Mouse (Mus musculus): ENCODE results near the gene Foxa1. TPM values are rescaled to one million over a fixed set of nuclear protein-coding genes. Genes with fewer than 3 reads are reported as not detected.

Foxa1 gene
- polyA plus RNA-seq, 1 experiment from 2014 or later = 2.1 TPM

GRCm38 (mm10) chr12:57550181-57550808 is 3.6 kb upstream of the Foxa1 start:
- no peaks in the 10 kb centered on the region for H3K9me3 ChIP-seq (ENCODE audit: control insufficient read depth, low read length)
- H3K9ac ChIP-seq (ENCODE audit: low read depth, low read length) = no peak overlapping the region
- H3K27ac ChIP-seq (ENCODE audit: low read depth, low read length) = no peak overlapping the region
- peaks cover 95% of the 10 kb centered on the region for H3K27me3 ChIP-seq (ENCODE audit: control insufficient read depth, insufficient read depth, low read length)
- ATAC-seq (ENCODE audit: low FRiP score) (no peak), DNase-seq (ENCODE audit: low spot score) (peak; percentile 54)
- WGBS = 2% methylated on average over 31 of the region's 31 CpGs
- H3K4me2 ChIP-seq (replicated peaks; ENCODE audit: low read depth, low read length) = no peak overlapping the region
- no peaks in the 10 kb centered on the region for H3K36me3 ChIP-seq (ENCODE audit: control insufficient read depth, insufficient read depth, low read length)
- no peak overlapping the region for H3K4me3 ChIP-seq (ENCODE audit: low read depth, low read length)
- peaks cover 8% of the 10 kb centered on the region for H3K4me1 ChIP-seq (replicated peaks; ENCODE audit: control insufficient read depth, insufficient read depth, low read length)

- DNase-seq (ENCODE audit: low spot score) (peak; percentile 42), ATAC-seq (ENCODE audit: low FRiP score) (no peak)
- Histone ChIP-seq H3K36me3 (ENCODE audit: control insufficient read depth, insufficient read depth, low read length) (no peaks in the 10 kb centered on the region), H3K4me2 (replicated peaks; ENCODE audit: low read depth, low read length) (no peak overlapping the region), H3K9ac (ENCODE audit: low read depth, low read length) (no peak overlapping the region), H3K27ac (ENCODE audit: low read depth, low read length) (no peak overlapping the region), H3K4me3 (ENCODE audit: low read depth, low read length) (no peak overlapping the region), H3K27me3 (ENCODE audit: control insufficient read depth, insufficient read depth, low read length) (peaks cover 95% of the 10 kb centered on the region), H3K9me3 (ENCODE audit: control insufficient read depth, low read length) (no peaks in the 10 kb centered on the region), H3K4me1 (replicated peaks; ENCODE audit: control insufficient read depth, insufficient read depth, low read length) (peaks cover 9% of the 10 kb centered on the region)
- 2% methylated on average over 15 of the region's 15 CpGs for WGBS
These were observed 3.0 kb upstream of the Foxa1 start for GRCm38 (mm10) chr12:57549667-57550160.

- H3K9ac ChIP-seq (ENCODE audit: low read depth, low read length) = no peak overlapping the region
- H3K9me3 ChIP-seq (ENCODE audit: control insufficient read depth, low read length) = no peaks in the 10 kb centered on the region
- H3K4me1 ChIP-seq (replicated peaks; ENCODE audit: control insufficient read depth, insufficient read depth, low read length) = peaks cover 9% of the 10 kb centered on the region
- peak; percentile 59 for DNase-seq (ENCODE audit: low spot score)
- WGBS = 2% methylated on average over 25 of the region's 25 CpGs
- no peaks in the 10 kb centered on the region for H3K36me3 ChIP-seq (ENCODE audit: control insufficient read depth, insufficient read depth, low read length)
- no peak overlapping the region for H3K27ac ChIP-seq (ENCODE audit: low read depth, low read length)
- H3K4me2 ChIP-seq (replicated peaks; ENCODE audit: low read depth, low read length) = no peak overlapping the region
- no peak overlapping the region for H3K4me3 ChIP-seq (ENCODE audit: low read depth, low read length)
- H3K27me3 ChIP-seq (ENCODE audit: control insufficient read depth, insufficient read depth, low read length) = peaks cover 94% of the 10 kb centered on the region
- ATAC-seq (ENCODE audit: low FRiP score) = no peak
These were observed 2.4 kb upstream of the Foxa1 start for GRCm38 (mm10) chr12:57548981-57549666.

- WGBS = 1% methylated on average over 20 of the region's 20 CpGs
- H3K9ac ChIP-seq (ENCODE audit: low read depth, low read length) = no peak overlapping the region
- H3K9me3 ChIP-seq (ENCODE audit: control insufficient read depth, low read length) = no peaks in the 10 kb centered on the region
- DNase-seq (ENCODE audit: low spot score) (peak; percentile 67), ATAC-seq (ENCODE audit: low FRiP score) (no peak)
- no peaks in the 10 kb centered on the region for H3K36me3 ChIP-seq (ENCODE audit: control insufficient read depth, insufficient read depth, low read length)
- peaks cover 92% of the 10 kb centered on the region for H3K27me3 ChIP-seq (ENCODE audit: control insufficient read depth, insufficient read depth, low read length)
- no peak overlapping the region for H3K4me2 ChIP-seq (replicated peaks; ENCODE audit: low read depth, low read length)
- peaks cover 9% of the 10 kb centered on the region for H3K4me1 ChIP-seq (replicated peaks; ENCODE audit: control insufficient read depth, insufficient read depth, low read length)
- no peak overlapping the region for H3K27ac ChIP-seq (ENCODE audit: low read depth, low read length)
- H3K4me3 ChIP-seq (ENCODE audit: low read depth, low read length) = no peak overlapping the region
These were observed 1.8 kb upstream of the Foxa1 start for GRCm38 (mm10) chr12:57548352-57548980.

GRCm38 (mm10) chr12:57547890-57548289 is 1.2 kb upstream of the Foxa1 start:
- Histone ChIP-seq H3K4me3 (ENCODE audit: low read depth, low read length) (no peak overlapping the region), H3K27me3 (ENCODE audit: control insufficient read depth, insufficient read depth, low read length) (peaks cover 92% of the 10 kb centered on the region), H3K4me1 (replicated peaks; ENCODE audit: control insufficient read depth, insufficient read depth, low read length) (peaks cover 9% of the 10 kb centered on the region), H3K4me2 (replicated peaks; ENCODE audit: low read depth, low read length) (no peak overlapping the region), H3K9ac (ENCODE audit: low read depth, low read length) (no peak overlapping the region), H3K9me3 (ENCODE audit: control insufficient read depth, low read length) (no peaks in the 10 kb centered on the region), H3K27ac (ENCODE audit: low read depth, low read length) (no peak overlapping the region), H3K36me3 (ENCODE audit: control insufficient read depth, insufficient read depth, low read length) (no peaks in the 10 kb centered on the region)
- WGBS = 1% methylated on average over 9 of the region's 9 CpGs
- no peak for ATAC-seq (ENCODE audit: low FRiP score)
- DNase-seq (ENCODE audit: low spot score) = peak; percentile 50

GRCm38 (mm10) chr12:57545371-57546241 is 1.1 kb downstream of the Foxa1 start:
- ATAC-seq (ENCODE audit: low FRiP score) = peak; percentile 68
- under 1% methylated on average over 69 of the region's 106 CpGs for WGBS
- Histone ChIP-seq H3K9ac (ENCODE audit: low read depth, low read length) (peak overlapping the region; percentile 33; the same call in 1 of the 2 replicates), H3K4me1 (replicated peaks; ENCODE audit: control insufficient read depth, insufficient read depth, low read length) (peaks cover 11% of the 10 kb centered on the region), H3K9me3 (ENCODE audit: control insufficient read depth, low read length) (no peaks in the 10 kb centered on the region), H3K27ac (ENCODE audit: low read depth, low read length) (no peak overlapping the region), H3K27me3 (ENCODE audit: control insufficient read depth, insufficient read depth, low read length) (peaks cover 95% of the 10 kb centered on the region), H3K4me2 (replicated peaks; ENCODE audit: low read depth, low read length) (peak overlapping the region; percentile 66), H3K36me3 (ENCODE audit: control insufficient read depth, insufficient read depth, low read length) (no peaks in the 10 kb centered on the region), H3K4me3 (ENCODE audit: low read depth, low read length) (peak overlapping the region; percentile 36)
- peak; percentile 69 for DNase-seq (ENCODE audit: low spot score)

GRCm38 (mm10) chr12:57544641-57545370 is 1.9 kb downstream of the Foxa1 start:
- Histone ChIP-seq H3K27me3 (ENCODE audit: control insufficient read depth, insufficient read depth, low read length) (peaks cover 89% of the 10 kb centered on the region), H3K4me3 (ENCODE audit: low read depth, low read length) (peak overlapping the region; percentile 36), H3K27ac (ENCODE audit: low read depth, low read length) (no peak overlapping the region), H3K4me2 (replicated peaks; ENCODE audit: low read depth, low read length) (peak overlapping the region; percentile 66), H3K9ac (ENCODE audit: low read depth, low read length) (peak overlapping the region; percentile 33; the same call in 1 of the 2 replicates), H3K4me1 (replicated peaks; ENCODE audit: control insufficient read depth, insufficient read depth, low read length) (peaks cover 11% of the 10 kb centered on the region), H3K36me3 (ENCODE audit: control insufficient read depth, insufficient read depth, low read length) (no peaks in the 10 kb centered on the region), H3K9me3 (ENCODE audit: control insufficient read depth, low read length) (no peaks in the 10 kb centered on the region)
- ATAC-seq (ENCODE audit: low FRiP score) (no peak), DNase-seq (ENCODE audit: low spot score) (peak; percentile 91)
- 2% methylated on average over 31 of the region's 31 CpGs for WGBS

- H3K9me3 ChIP-seq (ENCODE audit: control insufficient read depth, low read length) = no peaks in the 10 kb centered on the region
- peaks cover 11% of the 10 kb centered on the region for H3K4me1 ChIP-seq (replicated peaks; ENCODE audit: control insufficient read depth, insufficient read depth, low read length)
- H3K27ac ChIP-seq (ENCODE audit: low read depth, low read length) = no peak overlapping the region
- DNase-seq (ENCODE audit: low spot score) (peak; percentile 57), ATAC-seq (ENCODE audit: low FRiP score) (no peak)
- 3% methylated on average over 10 of the region's 10 CpGs for WGBS
- no peak overlapping the region for H3K9ac ChIP-seq (ENCODE audit: low read depth, low read length)
- H3K27me3 ChIP-seq (ENCODE audit: control insufficient read depth, insufficient read depth, low read length) = peaks cover 84% of the 10 kb centered on the region
- H3K36me3 ChIP-seq (ENCODE audit: control insufficient read depth, insufficient read depth, low read length) = no peaks in the 10 kb centered on the region
- no peak overlapping the region for H3K4me2 ChIP-seq (replicated peaks; ENCODE audit: low read depth, low read length)
- 0 out of 2 replicates have a peak overlapping the region, but pooled peaks have one; percentile 1 for H3K4me3 ChIP-seq (ENCODE audit: low read depth, low read length)
These were observed 3.1 kb downstream of the Foxa1 start for GRCm38 (mm10) chr12:57543627-57543991.

Measured in hindbrain, embryonic 11.5 days (tissue).